9 mouse cellular contexts compared by ENCODE assay signal in genomic region chr17:21845545-21846321, GRCm38 (mm10). TPM values are rescaled to one million over a fixed set of nuclear protein-coding genes. Genes with fewer than 3 reads are reported as not detected.
DNase-seq lines count a peak whose midpoint lies in the region; ATAC-seq lines count a peak whose summit lies in the region.
"Had no signal": no experiment of that assay in that cellular context is flagged by ENCODE, and none has a peak within 500 bp of the region (broad histone marks: within the 10 kb centered on the region; RNA-seq: fewer than 3 reads in every experiment).

TSS of gene Zfp820 (minus strand) at chr17:21845772.

- peak within 1 kb of the TSS; percentile 67 for H3K4me3 ChIP-seq in embryonic facial prominence, embryonic 12.5 days
- H3K4me3 ChIP-seq in limb, embryonic 13.5 days: peak within 1 kb of the TSS; percentile 63
- peak within 1 kb of the TSS; percentile 57 for H3K4me3 ChIP-seq in midbrain, embryonic 14.5 days (replicated peaks; ENCODE audit: low read depth, low read length)
- peak within 1 kb of the TSS; percentile 59 for H3K4me3 ChIP-seq in stomach, embryonic 14.5 days (ENCODE audit: low read depth, low read length)

- H3K4me1 ChIP-seq in embryonic facial prominence, embryonic 12.5 days: no peaks in the 10 kb centered on the region
- H3K4me1 ChIP-seq in limb, embryonic 13.5 days: 0 out of 2 replicates have a peak, but pooled peaks cover 6% of the 10 kb centered on the region
- no peaks in the 10 kb centered on the region for H3K4me1 ChIP-seq in midbrain, embryonic 14.5 days (ENCODE audit: control insufficient read depth, insufficient read depth, low read length)
- H3K4me1 ChIP-seq in stomach, embryonic 14.5 days (ENCODE audit: control insufficient read depth, insufficient read depth, low read length): no peaks in the 10 kb centered on the region

- 3% methylated on average over 22 of the region's 22 CpGs for WGBS in embryonic facial prominence, embryonic 12.5 days
- WGBS in limb, embryonic 13.5 days: 3% methylated on average over 22 of the region's 22 CpGs
- 4% methylated on average over 22 of the region's 22 CpGs for WGBS in midbrain, embryonic 14.5 days
- 3% methylated on average over 22 of the region's 22 CpGs for WGBS in stomach, embryonic 14.5 days

- no peaks in the 10 kb centered on the region for H3K9me3 ChIP-seq in embryonic facial prominence, embryonic 12.5 days
- H3K9me3 ChIP-seq in limb, embryonic 13.5 days: no peaks in the 10 kb centered on the region
- H3K9me3 ChIP-seq in midbrain, embryonic 14.5 days (ENCODE audit: control insufficient read depth, low read length): no peaks in the 10 kb centered on the region
- no peaks in the 10 kb centered on the region for H3K9me3 ChIP-seq in stomach, embryonic 14.5 days (ENCODE audit: control insufficient read depth, low read depth, low read length)

- peak within 1 kb of the TSS; percentile 79 for H3K27ac ChIP-seq in embryonic facial prominence, embryonic 12.5 days
- H3K27ac ChIP-seq in limb, embryonic 13.5 days: peak within 1 kb of the TSS; percentile 75; the same call in 1 of the 2 replicates
- 0 out of 2 replicates have a peak within 1 kb of the TSS, but pooled peaks have one; percentile 5 for H3K27ac ChIP-seq in midbrain, embryonic 14.5 days (replicated peaks; ENCODE audit: low read depth, low read length)
- peak within 1 kb of the TSS; percentile 71; the same call in 1 of the 2 replicates for H3K27ac ChIP-seq in stomach, embryonic 14.5 days (ENCODE audit: low read length)

- peak; percentile 99 for ATAC-seq in embryonic facial prominence, embryonic 12.5 days (ENCODE audit: insufficient number of reproducible peaks, insufficient read depth, low FRiP score, low TSS enrichment)
- peak; percentile 99 for ATAC-seq in limb, embryonic 13.5 days (ENCODE audit: low FRiP score, low read depth)
- ATAC-seq in midbrain, embryonic 14.5 days (ENCODE audit: low FRiP score, low TSS enrichment): peak; percentile 95
- ATAC-seq in stomach, embryonic 14.5 days (ENCODE audit: insufficient number of reproducible peaks, insufficient read depth, low FRiP score, low read depth): peak; percentile 99

- DNase-seq in cerebellum, postnatal 10 days: peak; percentile 73 to 79
- DNase-seq in cerebellum, adult 18-20 months: no peak
- DNase-seq in heart, adult 18-20 months: peak; percentile 73 to 83
- DNase-seq in kidney, adult 18-20 months: peak; percentile 62
- DNase-seq in midbrain, embryonic 14.5 days: peak; percentile 89

- no peaks in the 10 kb centered on the region for H3K36me3 ChIP-seq in embryonic facial prominence, embryonic 12.5 days
- H3K36me3 ChIP-seq in limb, embryonic 13.5 days: no peaks in the 10 kb centered on the region
- H3K36me3 ChIP-seq in midbrain, embryonic 14.5 days (ENCODE audit: control insufficient read depth, insufficient read depth, low read length): no peaks in the 10 kb centered on the region
- no peaks in the 10 kb centered on the region for H3K36me3 ChIP-seq in stomach, embryonic 14.5 days (ENCODE audit: control insufficient read depth, insufficient read depth, low read length)

- peak within 1 kb of the TSS; percentile 73 for H3K9ac ChIP-seq in embryonic facial prominence, embryonic 12.5 days
- H3K9ac ChIP-seq in limb, embryonic 13.5 days: peak within 1 kb of the TSS; percentile 79
- H3K9ac ChIP-seq in midbrain, embryonic 14.5 days (replicated peaks; ENCODE audit: low read length): peak within 1 kb of the TSS; percentile 68
- peak within 1 kb of the TSS; percentile 52 for H3K9ac ChIP-seq in stomach, embryonic 14.5 days (replicated peaks; ENCODE audit: low read depth, low read length)

- peak within 1 kb of the TSS; percentile 48 for H3K4me2 ChIP-seq in embryonic facial prominence, embryonic 12.5 days (replicated peaks)
- H3K4me2 ChIP-seq in limb, embryonic 13.5 days (replicated peaks): peak within 1 kb of the TSS; percentile 60
- peak within 1 kb of the TSS; percentile 63 for H3K4me2 ChIP-seq in midbrain, embryonic 14.5 days (ENCODE audit: low read length)
- H3K4me2 ChIP-seq in stomach, embryonic 14.5 days (replicated peaks; ENCODE audit: low read depth, low read length): peak within 1 kb of the TSS; percentile 38

- H3K27me3 ChIP-seq in embryonic facial prominence, embryonic 12.5 days: no peaks in the 10 kb centered on the region
- no peaks in the 10 kb centered on the region for H3K27me3 ChIP-seq in limb, embryonic 13.5 days
- no peaks in the 10 kb centered on the region for H3K27me3 ChIP-seq in midbrain, embryonic 14.5 days (ENCODE audit: control insufficient read depth, insufficient read depth, low read length)
- H3K27me3 ChIP-seq in stomach, embryonic 14.5 days (ENCODE audit: control insufficient read depth, insufficient read depth, low read length): no peaks in the 10 kb centered on the region
- H3K27me3 ChIP-seq: CH12.LX had no signal

RNA-seq across cellular contexts. Expression of gene Zfp820, which starts in this region (rescaled TPM):
- polyA plus RNA-seq in embryonic facial prominence, embryonic 12.5 days (2016; fragmentation: Nextera tagmentation; extraction: Ambion mirVana): 6.9 and 7.7 TPM in 2 replicates
- total RNA-seq in heart, adult 18-20 months (2021): under 1 TPM; 0.57 to 0.98 TPM
- 7.1 and 7.7 TPM in 2 replicates for polyA plus RNA-seq in limb, embryonic 13.5 days (2015; fragmentation: Nextera tagmentation; extraction: Ambion mirVana)
- polyA plus RNA-seq in midbrain, embryonic 14.5 days (2014; fragmentation: Nextera tagmentation; extraction: Ambion mirVana): 1.9 and 4.2 TPM in 2 replicates
- 9.2 and 10.1 TPM in 2 replicates for polyA plus RNA-seq in stomach, embryonic 14.5 days (2014; fragmentation: Nextera tagmentation; extraction: Ambion mirVana)
- total RNA-seq: CH12.LX had no signal

Comparison
In these comparisons a context has a peak if more than half of its experiments do, and no peak if none do; other contexts are left out.
1. DNase-seq: peak in cerebellum, postnatal 10 days (2 of 2), kidney, adult 18-20 months (single experiment) and midbrain, embryonic 14.5 days (single experiment); none in cerebellum, adult 18-20 months (0 of 2).
2. Peak in DNase-seq in heart, adult 18-20 months; RNA of the gene not detected or under 1 TPM.
3. H3K27ac ChIP-seq: peak in every context shown above with its lines; median percentile 79 in embryonic facial prominence, embryonic 12.5 days; 75 in limb, embryonic 13.5 days; 71 in stomach, embryonic 14.5 days; 5 in midbrain, embryonic 14.5 days.
4. Peak in every context shown above with its lines, with median percentiles within 50 percentile points of each other: ATAC-seq, H3K4me2 ChIP-seq, H3K4me3 ChIP-seq and H3K9ac ChIP-seq.